Mouse (Mus musculus) forebrain, embryonic 15.5 days (tissue): ENCODE results near the gene Nacad. TPM values are rescaled to one million over a fixed set of nuclear protein-coding genes. Genes with fewer than 3 reads are reported as not detected.
A peak's percentile ranks its signal among the peaks of the same experiment; 100 is the strongest.

ENCODE experiments used
- ATAC-seq: fragments of 200-750 bp; cut with Nextera tagmentation; replicated peaks from 2 replicates; pipeline ENCODE4 v1.8.0; 2017; ENCODE audit warnings: mild to moderate bottlenecking, moderate TSS enrichment, moderate library complexity
- H3K27ac ChIP-seq: fragments of 300-500 bp; sonication (generic); replicated peaks from 2 replicates; pipeline ENCODE4 v1.5.1; 2015; ENCODE audit warnings: mild to moderate bottlenecking, inconsistent platforms
- H3K27me3 ChIP-seq: fragments of 300-500 bp; sonication (generic); 2 replicates; pipeline ENCODE4 v1.6.1; 2015; ENCODE audit warnings: inconsistent platforms
- H3K36me3 ChIP-seq: fragments of 300-500 bp; sonication (generic); 2 replicates; pipeline ENCODE4 v1.6.1; 2015; ENCODE audit warnings: mild to moderate bottlenecking, inconsistent platforms
- H3K4me1 ChIP-seq: fragments of 300-500 bp; sonication (generic); 2 replicates; pipeline ENCODE4 v1.6.1; 2015; ENCODE audit warnings: inconsistent platforms
- H3K4me2 ChIP-seq: fragments of 300-500 bp; sonication (generic); replicated peaks from 2 replicates; pipeline ENCODE4 v1.6.1; 2015; ENCODE audit warnings: mild to moderate bottlenecking, inconsistent platforms
- H3K4me3 ChIP-seq: fragments of 300-500 bp; sonication (generic); 2 replicates; pipeline ENCODE4 v1.5.1; 2015; ENCODE audit warnings: mild to moderate bottlenecking, inconsistent platforms
- H3K9ac ChIP-seq: fragments of 300-500 bp; sonication (generic); replicated peaks from 2 replicates; pipeline ENCODE4 v1.6.1; 2015; ENCODE audit warnings: mild to moderate bottlenecking, inconsistent platforms
- H3K9me3 ChIP-seq: fragments of 300-500 bp; sonication (generic); 2 replicates; pipeline ENCODE4 v1.6.1; 2016; ENCODE audit warnings: inconsistent platforms
- WGBS: fragments of 180-500 bp; shearing (Covaris S2); methylation state at CpG from one replicate; pipeline ENCODE4 v1.1.7; 2015; ENCODE audit warnings: mixed read lengths; 5-methylcytosine and 5-hydroxymethylcytosine counted together
- polyA plus RNA-seq: library from polyadenylated mRNA; unstranded; fragments of >200 nt; fragmentation: Nextera tagmentation; extraction: Ambion mirVana; gene quantifications from 2 replicates; pipeline ENCODE4 v1.2.1, GENCODE M21; 2015

Gene Nacad
- polyA plus RNA-seq, 1 experiment from 2014 or later, result 67.4 TPM

GRCm38 (mm10) chr11:6590933-6591675, 14.7 kb downstream of the Nacad start:
- Histone ChIP-seq H3K4me3 (no peak overlapping the region), H3K9ac (no peak overlapping the region), H3K4me1 (no peaks in the 10 kb centered on the region), H3K36me3 (peaks cover 63% of the 10 kb centered on the region), H3K27ac (no peak overlapping the region), H3K9me3 (no peaks in the 10 kb centered on the region), H3K27me3 (no peaks in the 10 kb centered on the region), H3K4me2 (no peak overlapping the region)
- ATAC-seq, result no peak
- 86% methylated on average over 10 of the region's 10 CpGs for WGBS

GRCm38 (mm10) chr11:6589838-6590237, 16.0 kb downstream of the Nacad start:
- Histone ChIP-seq H3K27me3 (no peaks in the 10 kb centered on the region), H3K4me2 (no peak overlapping the region), H3K9ac (no peak overlapping the region), H3K4me3 (no peak overlapping the region), H3K4me1 (no peaks in the 10 kb centered on the region), H3K36me3 (peaks cover 70% of the 10 kb centered on the region), H3K27ac (no peak overlapping the region), H3K9me3 (no peaks in the 10 kb centered on the region)
- ATAC-seq, result no peak
- WGBS, result 95% methylated on average over 7 of the region's 7 CpGs

- whole genome bisulfite sequencing, result 92% methylated on average over 7 of the region's 7 CpGs
- Histone ChIP-seq H3K9me3 (no peaks in the 10 kb centered on the region), H3K4me2 (no peak overlapping the region), H3K9ac (no peak overlapping the region), H3K36me3 (peaks cover 59% of the 10 kb centered on the region), H3K4me3 (no peak overlapping the region), H3K4me1 (no peaks in the 10 kb centered on the region), H3K27ac (no peak overlapping the region), H3K27me3 (no peaks in the 10 kb centered on the region)
- no peak for ATAC-seq
Measured at GRCm38 (mm10) chr11:6588295-6588694, 17.6 kb downstream of the Nacad start.

- H3K9me3 ChIP-seq, result no peaks in the 10 kb centered on the region
- ATAC-seq, result no peak
- no peaks in the 10 kb centered on the region for H3K4me1 ChIP-seq
- no peak overlapping the region for H3K27ac ChIP-seq
- H3K9ac ChIP-seq, result no peak overlapping the region
- H3K4me2 ChIP-seq, result no peak overlapping the region
- peaks cover 50% of the 10 kb centered on the region for H3K36me3 ChIP-seq
- 91% methylated on average over 7 of the region's 7 CpGs for WGBS
- H3K27me3 ChIP-seq, result no peaks in the 10 kb centered on the region
- no peak overlapping the region for H3K4me3 ChIP-seq
Measured at GRCm38 (mm10) chr11:6587249-6587940, 18.5 kb downstream of the Nacad start.

GRCm38 (mm10) chr11:6586660-6587059, 19.2 kb downstream of the Nacad start:
- Histone ChIP-seq H3K27ac (no peak overlapping the region), H3K9ac (no peak overlapping the region), H3K4me2 (no peak overlapping the region), H3K36me3 (peaks cover 43% of the 10 kb centered on the region), H3K4me3 (no peak overlapping the region), H3K4me1 (no peaks in the 10 kb centered on the region), H3K9me3 (no peaks in the 10 kb centered on the region), H3K27me3 (no peaks in the 10 kb centered on the region)
- WGBS, result 84% methylated on average over 3 of the region's 3 CpGs
- ATAC-seq, result no peak

GRCm38 (mm10) chr11:6585748-6586147, 20.1 kb downstream of the Nacad start:
- H3K4me2 ChIP-seq, result no peak overlapping the region
- H3K27me3 ChIP-seq, result no peaks in the 10 kb centered on the region
- no peak overlapping the region for H3K27ac ChIP-seq
- peaks cover 34% of the 10 kb centered on the region; the same call in 1 of the 2 replicates for H3K36me3 ChIP-seq
- no peaks in the 10 kb centered on the region for H3K9me3 ChIP-seq
- H3K4me3 ChIP-seq, result no peak overlapping the region
- 92% methylated on average over 8 of the region's 8 CpGs for WGBS
- no peak overlapping the region for H3K9ac ChIP-seq
- no peaks in the 10 kb centered on the region for H3K4me1 ChIP-seq
- no peak for ATAC-seq

GRCm38 (mm10) chr11:6581560-6581959, 24.3 kb downstream of the Nacad start:
- Histone ChIP-seq H3K4me1 (no peaks in the 10 kb centered on the region), H3K36me3 (peaks cover 17% of the 10 kb centered on the region; the same call in 1 of the 2 replicates), H3K4me3 (no peak overlapping the region), H3K9ac (no peak overlapping the region), H3K27ac (no peak overlapping the region), H3K4me2 (no peak overlapping the region), H3K9me3 (no peaks in the 10 kb centered on the region), H3K27me3 (no peaks in the 10 kb centered on the region)
- 78% methylated on average over 2 of the region's 2 CpGs for WGBS
- no peak for ATAC-seq

- Histone ChIP-seq H3K27ac (no peak overlapping the region), H3K4me3 (no peak overlapping the region), H3K36me3 (peaks cover 8% of the 10 kb centered on the region; the same call in 1 of the 2 replicates), H3K9me3 (no peaks in the 10 kb centered on the region), H3K4me1 (no peaks in the 10 kb centered on the region), H3K4me2 (no peak overlapping the region), H3K9ac (no peak overlapping the region), H3K27me3 (no peaks in the 10 kb centered on the region)
- 0 out of 2 replicates have a peak, but pooled peaks have one; percentile 25 for ATAC-seq
- WGBS, result 46% methylated on average over 4 of the region's 4 CpGs
Measured at GRCm38 (mm10) chr11:6580065-6580750, 25.6 kb downstream of the Nacad start.

GRCm38 (mm10) chr11:6579361-6579760, 26.5 kb downstream of the Nacad start:
- 87% methylated on average over 7 of the region's 7 CpGs for WGBS
- H3K27me3 ChIP-seq, result no peaks in the 10 kb centered on the region
- H3K9me3 ChIP-seq, result no peaks in the 10 kb centered on the region
- no peak overlapping the region for H3K4me3 ChIP-seq
- no peak overlapping the region for H3K4me2 ChIP-seq
- ATAC-seq, result no peak
- H3K4me1 ChIP-seq, result no peaks in the 10 kb centered on the region
- H3K27ac ChIP-seq, result no peak overlapping the region
- H3K36me3 ChIP-seq, result 0 out of 2 replicates have a peak, but pooled peaks cover 5% of the 10 kb centered on the region
- H3K9ac ChIP-seq, result no peak overlapping the region

GRCm38 (mm10) chr11:6576151-6576550, 29.7 kb downstream of the Nacad start:
- peaks cover 11% of the 10 kb centered on the region; the same call in 1 of the 2 replicates for H3K36me3 ChIP-seq
- no peaks in the 10 kb centered on the region for H3K27me3 ChIP-seq
- no peak overlapping the region for H3K4me3 ChIP-seq
- H3K27ac ChIP-seq, result no peak overlapping the region
- no peaks in the 10 kb centered on the region for H3K4me1 ChIP-seq
- H3K9me3 ChIP-seq, result no peaks in the 10 kb centered on the region
- 89% methylated on average over 3 of the region's 3 CpGs for WGBS
- H3K9ac ChIP-seq, result no peak overlapping the region
- no peak overlapping the region for H3K4me2 ChIP-seq
- no peak for ATAC-seq

GRCm38 (mm10) chr11:6569410-6569777, 36.5 kb downstream of the Nacad start:
- H3K4me2 ChIP-seq, result no peak overlapping the region
- peak; percentile 30 for ATAC-seq

More at GRCm38 (mm10) chr11:6569410-6569777, 36.5 kb downstream of the Nacad start:
- Histone ChIP-seq H3K27me3 (no peaks in the 10 kb centered on the region), H3K9ac (no peak overlapping the region), H3K36me3 (peaks cover 6% of the 10 kb centered on the region; the same call in 1 of the 2 replicates), H3K4me1 (peaks cover 13% of the 10 kb centered on the region), H3K9me3 (no peaks in the 10 kb centered on the region), H3K4me3 (no peak overlapping the region), H3K27ac (peak overlapping the region; percentile 72; the same call in 1 of the 2 replicates)
- 40% methylated on average over 3 of the region's 3 CpGs for WGBS
